Mouse (Mus musculus): ENCODE measurements at regions not wholly inside any gene's neighbourhood (a gene's known extent, or its start where the extent isn't known, plus 50 kb on each side); places are given as distances from the start of the nearest gene placed in this dataset.

GRCm38 (mm10) chr10:95745834-95746620 is 72.8 kb upstream of the Anapc15-ps start:
- no peak for TF ChIP-seq CTCF (IDR thresholded peaks at IDR 0.05; ENCODE audit: borderline replicate concordance, control insufficient read depth, extremely low read depth, insufficient read depth, low read length, poor library complexity)
- TF ChIP-seq POLR2A (IDR thresholded peaks at IDR 0.05; ENCODE audit: control insufficient read depth, extremely low read depth, insufficient read depth, low read length, poor library complexity) = no peak
